Mouse (Mus musculus) forebrain, embryonic 13.5 days (tissue): ENCODE measurements around the gene Phxr2. TPM values are rescaled to one million over a fixed set of nuclear protein-coding genes. Genes with fewer than 3 reads are reported as not detected.
"Not testable (repeated sequence)": the region's sequence is repeated elsewhere in the genome, so short reads cannot be mapped to it uniquely, and the experiment has no call there.

Source experiments
- ATAC-seq: fragments of 200-750 bp; cut with Nextera tagmentation; 2 replicates; pipeline ENCODE4 v1.8.0; 2017
- H3K27ac ChIP-seq: fragments of 300-500 bp; sonication (generic); 2 replicates; pipeline ENCODE4 v1.5.1; 2015; ENCODE audit warnings: inconsistent platforms, mild to moderate bottlenecking, moderate library complexity
- H3K27me3 ChIP-seq: fragments of 300-500 bp; sonication (generic); 2 replicates; pipeline ENCODE4 v1.6.1; 2015; ENCODE audit warnings: mild to moderate bottlenecking, inconsistent platforms
- H3K36me3 ChIP-seq: fragments of 300-500 bp; sonication (generic); 2 replicates; pipeline ENCODE4 v1.6.1; 2015; ENCODE audit warnings: mild to moderate bottlenecking, inconsistent platforms; ENCODE audit not compliant: poor library complexity, severe bottlenecking
- H3K4me1 ChIP-seq: fragments of 300-500 bp; sonication (generic); 2 replicates; pipeline ENCODE4 v1.6.1; 2015; ENCODE audit warnings: inconsistent platforms
- H3K4me2 ChIP-seq: fragments of 300-500 bp; sonication (generic); 2 replicates; pipeline ENCODE4 v1.6.1; 2015; ENCODE audit warnings: inconsistent platforms, mild to moderate bottlenecking, moderate library complexity
- H3K4me3 ChIP-seq: fragments of 300-500 bp; sonication (generic); 2 replicates; pipeline ENCODE4 v1.5.1; 2015; ENCODE audit warnings: mild to moderate bottlenecking, inconsistent platforms
- H3K9ac ChIP-seq: fragments of 300-500 bp; sonication (generic); 2 replicates; pipeline ENCODE4 v1.6.1; 2015; ENCODE audit warnings: mild to moderate bottlenecking, inconsistent platforms
- H3K9me3 ChIP-seq: fragments of 300-500 bp; sonication (generic); replicated peaks from 2 replicates; pipeline ENCODE4 v1.6.1; 2016; ENCODE audit warnings: inconsistent platforms
- WGBS: fragments of 180-500 bp; shearing (Covaris S2); methylation state at CpG from one replicate; pipeline ENCODE4 v1.1.7; 2015; 5-methylcytosine and 5-hydroxymethylcytosine counted together
- polyA plus RNA-seq: library from polyadenylated mRNA; unstranded; fragments of >200 nt; fragmentation: Nextera tagmentation; extraction: Ambion mirVana; gene quantifications from 2 replicates; pipeline ENCODE4 v1.2.1, GENCODE M21; 2015

Gene Phxr2
- polyA plus RNA-seq, 1 experiment from 2014 or later: not detected

DNA sequence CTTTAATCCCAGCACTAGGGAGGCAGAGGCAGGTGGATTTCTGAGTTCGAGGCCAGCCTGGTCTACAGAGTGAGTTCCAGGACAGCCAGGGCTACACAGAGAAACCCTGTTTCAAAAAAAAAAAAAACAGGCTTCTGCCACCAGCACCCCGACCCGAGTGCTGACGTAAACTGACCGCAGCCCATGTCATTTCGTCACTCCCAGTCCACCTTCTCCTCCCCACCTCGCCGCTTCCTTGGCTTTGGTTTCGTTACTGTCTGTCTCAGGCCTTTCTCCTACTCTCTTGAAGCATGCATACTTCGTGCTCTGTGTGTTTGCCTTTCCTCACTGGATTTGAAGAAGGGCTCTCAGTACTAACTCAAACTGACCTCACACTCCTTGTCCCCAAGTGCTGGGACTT lies 31.6 kb upstream of the Phxr2 start:
- not testable (repeated sequence) for ATAC-seq, H3K27me3 ChIP-seq

DNA sequence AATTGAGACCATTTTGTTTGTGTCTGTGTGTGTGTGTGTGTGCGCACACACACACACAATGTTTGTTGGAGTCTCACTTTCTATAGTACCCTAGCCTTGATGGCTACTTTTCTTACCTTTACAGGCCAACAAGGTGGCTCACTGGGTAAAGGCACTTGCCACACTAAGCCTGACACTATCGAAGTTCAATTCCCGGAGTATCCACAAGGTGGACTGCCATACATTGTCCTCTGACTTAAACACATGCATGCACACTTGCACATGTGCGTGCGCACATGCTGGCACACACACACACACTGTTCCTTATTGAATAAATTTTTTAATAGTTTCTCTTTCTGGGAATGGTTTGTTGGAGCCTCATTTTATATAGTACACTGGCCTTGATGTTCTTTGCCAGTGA lies 30.7 kb upstream of the Phxr2 start:
- H3K9ac ChIP-seq: no peak overlapping the region
- 94% methylated on average over 5 of the region's 5 CpGs for WGBS
- no peaks in the 10 kb centered on the region for H3K27me3 ChIP-seq
- peaks cover 13% of the 10 kb centered on the region for H3K36me3 ChIP-seq
- no peak overlapping the region for H3K4me3 ChIP-seq
- H3K9me3 ChIP-seq: no peaks in the 10 kb centered on the region
- no peak overlapping the region for H3K4me2 ChIP-seq
- H3K27ac ChIP-seq: no peak overlapping the region
- no peak for ATAC-seq
- no peaks in the 10 kb centered on the region for H3K4me1 ChIP-seq

More for the DNA sequence above, 31.6 kb upstream of the Phxr2 start:
- peaks cover 13% of the 10 kb centered on the region for H3K36me3 ChIP-seq
- H3K4me1 ChIP-seq, H3K4me3 ChIP-seq, H3K4me2 ChIP-seq, H3K9me3 ChIP-seq, H3K9ac ChIP-seq, H3K27ac ChIP-seq: not testable (repeated sequence)
- 95% methylated on average over 10 of the region's 10 CpGs for WGBS

DNA sequence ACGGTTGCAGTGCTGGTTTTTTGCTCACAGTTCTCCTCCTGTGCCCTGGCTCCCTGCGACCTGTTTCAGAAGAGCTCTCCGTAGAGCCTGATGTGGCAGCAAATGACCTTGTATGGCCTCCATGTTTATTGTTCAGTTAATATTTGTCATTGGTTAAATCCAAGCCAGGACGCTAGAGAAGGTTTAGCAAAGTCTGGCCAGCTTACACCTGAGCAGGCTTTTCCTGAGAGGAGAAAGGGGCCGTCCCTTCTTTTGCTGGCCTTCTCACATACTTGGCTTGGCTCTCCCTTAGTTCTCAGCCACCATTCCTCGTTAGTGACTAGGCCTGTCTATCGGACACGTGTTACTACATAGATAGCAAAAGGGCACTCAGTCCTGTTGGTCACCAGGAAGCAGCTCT lies 28.5 kb upstream of the Phxr2 start:
- ATAC-seq: no peak
- Histone ChIP-seq H3K27me3 (no peaks in the 10 kb centered on the region), H3K27ac (no peak overlapping the region), H3K4me1 (no peaks in the 10 kb centered on the region), H3K9ac (no peak overlapping the region), H3K4me3 (no peak overlapping the region), H3K4me2 (no peak overlapping the region), H3K36me3 (peaks cover 19% of the 10 kb centered on the region), H3K9me3 (no peaks in the 10 kb centered on the region)
- WGBS: 85% methylated on average over 8 of the region's 8 CpGs

DNA sequence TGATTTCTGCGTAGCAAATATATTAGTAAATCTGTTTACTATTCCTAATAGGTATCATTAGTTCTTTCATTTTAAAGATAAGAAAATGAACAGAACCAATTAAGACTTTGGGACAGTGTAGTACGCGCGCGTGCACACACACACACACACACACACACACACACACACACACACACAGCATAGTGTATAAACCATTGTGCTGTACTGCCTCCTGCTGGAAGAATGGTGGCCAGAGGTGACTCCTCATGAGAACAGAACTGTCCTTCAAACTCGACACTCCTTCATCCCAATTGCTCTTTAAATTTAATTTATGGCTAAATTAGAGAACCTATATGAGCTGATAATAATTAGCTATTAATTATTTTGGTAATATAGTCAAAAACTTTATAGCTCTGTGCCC lies 25.9 kb upstream of the Phxr2 start:
- H3K4me2 ChIP-seq: no peak overlapping the region
- H3K4me1 ChIP-seq: no peaks in the 10 kb centered on the region
- H3K9me3 ChIP-seq: no peaks in the 10 kb centered on the region
- H3K36me3 ChIP-seq: peaks cover 24% of the 10 kb centered on the region
- no peak for ATAC-seq
- no peak overlapping the region for H3K9ac ChIP-seq
- H3K27ac ChIP-seq: no peak overlapping the region
- no peaks in the 10 kb centered on the region for H3K27me3 ChIP-seq
- no peak overlapping the region for H3K4me3 ChIP-seq
- WGBS: 90% methylated on average over 6 of the region's 6 CpGs

DNA sequence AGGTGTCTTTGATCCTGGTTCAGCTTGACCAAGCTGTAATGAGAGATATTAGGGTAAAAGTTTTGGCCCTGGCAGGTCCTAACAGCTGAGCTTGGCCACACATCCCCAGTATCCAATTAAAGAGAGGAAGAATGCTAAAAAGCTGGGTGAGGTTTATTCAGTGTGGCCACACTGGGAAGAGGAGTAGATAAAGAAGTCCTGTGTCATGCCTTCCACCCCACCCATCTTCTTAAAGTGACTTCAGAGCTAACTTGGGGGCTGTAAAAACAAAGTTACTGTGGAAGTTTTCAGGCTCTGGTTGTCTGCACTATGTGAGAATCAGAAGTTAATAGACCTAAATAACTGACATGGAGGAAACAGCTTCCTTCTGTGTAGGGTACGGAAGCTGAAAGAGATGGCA lies 25.5 kb upstream of the Phxr2 start:
- ATAC-seq: no peak
- Histone ChIP-seq H3K4me1 (no peaks in the 10 kb centered on the region), H3K9ac (no peak overlapping the region), H3K27ac (no peak overlapping the region), H3K4me3 (no peak overlapping the region), H3K9me3 (no peaks in the 10 kb centered on the region), H3K36me3 (peaks cover 20% of the 10 kb centered on the region; the same call in 1 of the 2 replicates), H3K27me3 (no peaks in the 10 kb centered on the region), H3K4me2 (no peak overlapping the region)
- 89% methylated on average over 1 of the region's 1 CpGs for WGBS

DNA sequence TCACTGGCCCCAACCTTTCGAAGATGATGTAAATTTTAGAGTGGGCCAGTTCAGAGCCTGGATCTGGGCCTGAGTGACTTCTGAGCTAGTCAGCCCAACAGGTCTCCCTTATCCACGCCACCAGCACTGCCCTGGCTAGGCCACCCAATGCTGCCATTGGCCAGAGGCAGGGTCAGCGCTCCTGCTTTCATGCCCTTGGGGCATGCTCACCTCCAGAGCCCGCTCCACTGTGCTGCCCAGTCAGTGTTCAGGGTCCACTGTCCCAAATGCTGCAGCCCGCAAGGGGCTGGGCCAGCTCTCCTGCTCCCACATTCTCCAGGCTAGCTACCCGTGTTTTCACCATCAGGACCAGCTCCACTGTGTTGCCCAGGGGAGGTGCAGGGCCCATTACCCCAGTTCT lies 23.9 kb upstream of the Phxr2 start:
- H3K4me3 ChIP-seq: no peak overlapping the region
- no peak for ATAC-seq
- WGBS: 91% methylated on average over 6 of the region's 6 CpGs

DNA sequence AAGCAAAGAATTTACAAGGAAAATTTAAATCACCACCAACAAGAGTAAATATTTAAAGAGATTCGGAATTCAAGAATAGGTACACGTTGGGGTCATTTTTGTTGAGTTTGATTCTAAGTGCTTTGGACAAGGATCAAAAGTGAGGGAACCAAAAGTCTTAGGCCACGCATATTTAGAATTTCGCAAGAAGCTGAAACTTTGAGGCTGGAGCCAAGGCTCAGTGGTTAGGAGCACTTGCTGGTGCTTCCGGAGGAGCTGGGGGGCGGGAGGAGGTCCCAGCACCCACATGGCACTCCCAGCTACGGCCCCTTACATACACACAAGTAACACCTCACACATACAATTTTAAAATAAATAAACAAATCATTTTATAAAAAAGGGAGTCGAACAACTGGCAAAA lies 20.5 kb upstream of the Phxr2 start:
- Histone ChIP-seq H3K36me3 (peaks cover 20% of the 10 kb centered on the region), H3K9ac (no peak overlapping the region), H3K27ac (no peak overlapping the region), H3K4me2 (no peak overlapping the region), H3K27me3 (no peaks in the 10 kb centered on the region), H3K9me3 (no peaks in the 10 kb centered on the region), H3K4me3 (no peak overlapping the region), H3K4me1 (no peaks in the 10 kb centered on the region)
- no peak for ATAC-seq
- WGBS: 93% methylated on average over 8 of the region's 8 CpGs

More for the DNA sequence above, 23.9 kb upstream of the Phxr2 start:
- no peak overlapping the region for H3K9ac ChIP-seq
- H3K27ac ChIP-seq: no peak overlapping the region
- H3K4me1 ChIP-seq: no peaks in the 10 kb centered on the region
- H3K27me3 ChIP-seq: no peaks in the 10 kb centered on the region
- no peaks in the 10 kb centered on the region for H3K9me3 ChIP-seq
- H3K36me3 ChIP-seq: peaks cover 20% of the 10 kb centered on the region
- no peak overlapping the region for H3K4me2 ChIP-seq

DNA sequence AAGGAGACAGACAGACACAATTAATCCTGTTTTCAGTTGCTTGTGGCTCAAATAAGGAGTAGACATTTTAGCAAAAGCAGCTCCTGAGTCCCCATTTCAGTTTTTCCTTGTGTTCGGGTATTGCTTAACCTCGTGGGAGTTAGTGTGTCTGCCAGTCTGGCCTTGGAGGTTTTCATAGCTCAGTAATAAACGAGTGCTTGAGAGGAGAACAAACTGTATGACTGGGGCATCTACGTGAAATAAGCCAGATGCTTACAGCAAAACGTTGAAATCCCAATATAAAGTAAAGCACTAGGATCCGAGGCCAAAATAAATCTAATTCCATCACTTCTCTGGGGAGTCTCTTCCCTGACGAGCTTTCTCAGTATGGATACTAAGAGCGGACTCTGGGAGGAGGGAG lies 19.5 kb upstream of the Phxr2 start:
- 88% methylated on average over 8 of the region's 8 CpGs for WGBS
- Histone ChIP-seq H3K27ac (no peak overlapping the region), H3K36me3 (peaks cover 20% of the 10 kb centered on the region), H3K4me2 (no peak overlapping the region), H3K27me3 (no peaks in the 10 kb centered on the region), H3K4me1 (no peaks in the 10 kb centered on the region), H3K9me3 (no peaks in the 10 kb centered on the region), H3K4me3 (no peak overlapping the region), H3K9ac (no peak overlapping the region)
- no peak for ATAC-seq

DNA sequence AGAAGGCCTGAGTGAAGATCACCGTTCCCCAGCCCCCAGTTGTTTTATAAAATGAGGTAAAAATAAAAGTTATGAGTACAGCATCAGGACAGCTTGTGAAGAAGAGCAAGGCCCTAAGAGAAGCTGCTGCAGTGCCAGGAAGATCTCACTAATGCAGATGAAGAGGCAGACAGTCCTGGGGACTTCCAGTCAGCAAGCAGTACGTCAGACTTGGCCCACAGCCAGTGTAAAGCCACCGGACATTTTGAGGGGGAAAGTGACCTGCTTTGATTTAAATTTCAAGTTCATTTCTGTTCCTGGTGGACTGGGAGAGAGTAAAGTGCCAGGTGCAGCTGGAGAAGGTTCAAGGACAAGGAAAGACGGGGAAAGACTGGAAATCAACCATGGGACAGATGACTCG lies 10.2 kb upstream of the Phxr2 start:
- 68% methylated on average over 5 of the region's 5 CpGs for WGBS
- Histone ChIP-seq H3K4me1 (peaks cover 4% of the 10 kb centered on the region; the same call in 1 of the 2 replicates), H3K27ac (no peak overlapping the region), H3K9me3 (no peaks in the 10 kb centered on the region), H3K4me3 (no peak overlapping the region), H3K27me3 (no peaks in the 10 kb centered on the region), H3K4me2 (no peak overlapping the region), H3K36me3 (peaks cover 37% of the 10 kb centered on the region), H3K9ac (no peak overlapping the region)
- ATAC-seq: no peak

DNA sequence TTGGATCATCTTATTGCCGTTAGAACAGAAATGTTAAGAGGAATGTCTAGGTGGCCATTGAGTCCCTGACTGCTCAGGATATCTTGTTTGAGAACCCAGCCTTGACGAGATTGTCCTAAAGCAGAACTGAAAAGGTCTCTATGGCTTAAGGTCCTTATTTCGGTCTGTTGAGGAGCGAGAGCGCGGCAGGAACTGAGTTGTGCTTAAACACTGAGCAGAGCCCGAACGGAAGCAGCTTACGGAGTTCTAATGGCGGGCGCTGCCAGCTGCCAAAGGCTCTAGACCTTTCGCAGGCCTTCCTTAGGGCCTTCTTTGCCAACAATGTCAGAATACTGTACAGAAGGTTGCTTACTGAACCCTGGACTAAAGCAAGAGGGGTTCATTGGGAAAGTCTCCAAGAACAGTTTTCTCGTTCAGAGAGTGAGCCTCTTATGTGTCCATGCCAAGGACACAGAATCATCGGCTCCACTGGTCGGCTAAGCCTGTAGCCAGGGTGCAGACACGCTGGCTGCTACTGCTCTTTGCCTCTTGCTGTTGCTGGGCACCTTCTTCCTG lies 7.3 kb upstream of the Phxr2 start:
- Histone ChIP-seq H3K9me3 (no peaks in the 10 kb centered on the region), H3K27ac (no peak overlapping the region), H3K27me3 (no peaks in the 10 kb centered on the region), H3K36me3 (peaks cover 44% of the 10 kb centered on the region), H3K4me1 (peaks cover 4% of the 10 kb centered on the region; the same call in 1 of the 2 replicates), H3K4me3 (no peak overlapping the region), H3K9ac (no peak overlapping the region), H3K4me2 (no peak overlapping the region)
- WGBS: 96% methylated on average over 16 of the region's 16 CpGs
- no peak for ATAC-seq

DNA sequence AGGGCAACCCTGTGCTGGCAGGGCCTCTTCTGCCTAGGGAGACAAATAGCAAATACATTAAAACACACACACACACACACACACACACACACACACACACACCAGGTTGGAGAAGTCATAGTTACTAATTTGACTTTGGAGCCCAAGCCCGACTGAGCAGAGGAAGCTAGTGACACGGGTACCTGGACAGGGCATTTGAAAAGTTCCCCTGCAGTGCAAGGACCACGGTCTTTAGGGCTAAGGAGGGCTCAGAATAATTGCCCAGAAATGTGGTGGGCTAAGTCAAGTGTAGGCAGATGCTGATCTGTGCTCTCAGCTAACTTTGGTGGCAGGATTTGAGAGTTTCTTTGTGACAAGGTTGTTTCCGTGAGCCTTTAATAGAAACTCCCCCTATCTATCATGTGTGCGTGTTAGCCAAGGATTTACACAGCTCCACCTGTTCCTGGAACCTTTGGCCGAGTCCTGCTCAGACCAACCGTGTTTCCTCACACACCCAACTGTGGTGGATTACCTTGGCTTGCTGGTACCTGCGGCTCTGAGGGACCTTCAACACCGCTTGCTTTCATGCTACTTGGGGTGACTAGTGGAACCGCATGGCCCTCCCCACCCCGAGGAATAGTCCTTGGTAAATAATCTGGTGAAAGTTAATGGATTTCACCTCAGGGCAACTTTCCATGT lies 6.6 kb upstream of the Phxr2 start:
- Histone ChIP-seq H3K9me3 (no peaks in the 10 kb centered on the region), H3K36me3 (peaks cover 43% of the 10 kb centered on the region), H3K4me3 (no peak overlapping the region), H3K9ac (no peak overlapping the region), H3K4me1 (peaks cover 4% of the 10 kb centered on the region; the same call in 1 of the 2 replicates), H3K27ac (no peak overlapping the region), H3K27me3 (no peaks in the 10 kb centered on the region), H3K4me2 (no peak overlapping the region)
- WGBS: 92% methylated on average over 11 of the region's 11 CpGs
- ATAC-seq: no peak

DNA sequence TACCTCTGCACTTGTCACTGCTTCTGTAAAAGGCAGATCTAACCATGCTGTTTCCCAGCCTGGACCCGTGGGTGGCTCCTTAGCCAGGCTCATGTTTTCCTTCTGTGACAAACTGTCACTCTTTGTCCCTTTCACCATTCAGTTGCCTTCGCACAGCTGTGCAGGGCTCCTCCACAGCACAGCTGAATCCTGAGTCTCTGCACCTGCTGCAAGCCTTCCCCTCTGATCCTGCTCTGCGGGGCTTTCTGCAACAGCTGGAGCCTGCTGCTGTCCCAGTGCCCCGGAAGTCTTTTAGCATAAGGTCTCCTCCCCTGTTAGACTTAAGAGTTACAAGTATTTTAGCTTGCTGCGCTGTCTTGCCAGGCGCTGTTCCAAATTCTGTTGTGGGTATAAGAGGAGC lies 6.1 kb upstream of the Phxr2 start:
- no peak overlapping the region for H3K27ac ChIP-seq
- H3K27me3 ChIP-seq: no peaks in the 10 kb centered on the region
- H3K9me3 ChIP-seq: no peaks in the 10 kb centered on the region
- 75% methylated on average over 6 of the region's 6 CpGs for WGBS
- H3K9ac ChIP-seq: no peak overlapping the region
- ATAC-seq: peak; percentile 78
- H3K36me3 ChIP-seq: peaks cover 46% of the 10 kb centered on the region
- peaks cover 4% of the 10 kb centered on the region; the same call in 1 of the 2 replicates for H3K4me1 ChIP-seq
- H3K4me2 ChIP-seq: no peak overlapping the region
- H3K4me3 ChIP-seq: no peak overlapping the region

DNA sequence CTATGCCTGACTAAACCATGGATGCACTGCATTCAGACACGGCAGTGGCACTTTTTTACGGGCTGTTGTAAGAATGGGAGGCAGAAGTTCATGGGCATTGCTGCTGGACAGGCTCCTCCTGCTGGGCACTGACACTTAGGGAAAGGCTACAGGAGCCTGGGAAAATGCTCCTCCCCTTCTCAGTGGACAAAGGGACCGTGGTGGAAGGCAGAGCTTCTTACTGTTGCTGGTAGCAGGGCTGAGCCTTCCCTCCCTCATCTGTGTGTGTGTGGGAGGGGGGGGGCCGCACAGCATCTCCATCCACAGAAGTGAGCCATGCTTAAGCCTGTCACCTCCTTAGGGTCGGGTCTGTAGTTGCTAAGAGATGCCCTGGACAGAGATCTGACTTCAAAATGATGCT lies 5.2 kb upstream of the Phxr2 start:
- Histone ChIP-seq H3K36me3 (peaks cover 53% of the 10 kb centered on the region), H3K4me2 (no peak overlapping the region), H3K9ac (no peak overlapping the region), H3K27me3 (no peaks in the 10 kb centered on the region), H3K27ac (no peak overlapping the region), H3K9me3 (no peaks in the 10 kb centered on the region), H3K4me3 (no peak overlapping the region), H3K4me1 (peaks cover 4% of the 10 kb centered on the region; the same call in 1 of the 2 replicates)
- 49% methylated on average over 5 of the region's 5 CpGs for WGBS
- no peak for ATAC-seq
